Mouse (Mus musculus): Measurements from ENCODE around the gene Palm. TPM values are rescaled to one million over a fixed set of nuclear protein-coding genes. Genes with fewer than 3 reads are reported as not detected.

The Palm gene
- polyA plus RNA-seq, 1 experiment from 2014 or later = 9.2 TPM

DNA sequence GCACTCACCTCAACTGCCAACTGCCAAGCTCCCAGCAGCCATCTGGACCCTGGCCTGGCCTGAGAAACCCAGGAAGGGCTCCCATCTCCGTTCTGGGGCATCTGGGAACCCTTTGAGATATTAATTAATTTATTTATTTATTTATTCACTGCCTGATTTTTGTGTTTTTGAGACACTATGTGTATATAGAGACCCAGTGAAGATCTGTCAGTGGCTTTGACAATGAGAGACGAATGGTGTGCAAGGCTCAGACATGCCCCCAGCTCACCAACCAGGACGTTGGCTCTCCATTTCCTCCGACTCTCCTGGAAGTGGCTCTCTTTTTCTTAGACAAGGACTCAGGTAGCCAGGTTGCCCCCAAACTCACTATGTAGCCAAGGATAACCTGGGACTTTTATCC is 2.5 kb upstream of the Palm start, which contains the start of gene Prss57:
Gene Prss57 (minus strand): TSS at position 101 of the 400 bp plus-strand sequence.
- no peak within 1 kb of the TSS for H3K4me2 ChIP-seq (ENCODE audit: low read depth, low read length)
- no peak within 1 kb of the TSS for H3K4me3 ChIP-seq (ENCODE audit: low read depth, low read length)
- DNase-seq (no peak), ATAC-seq (no peak)
- no peak within 1 kb of the TSS for H3K9ac ChIP-seq (replicated peaks)
- peaks cover 10% of the 10 kb centered on the region; the same call in 1 of the 2 replicates for H3K4me1 ChIP-seq (ENCODE audit: insufficient read depth)
- no peaks in the 10 kb centered on the region for H3K36me3 ChIP-seq (replicated peaks; ENCODE audit: insufficient read depth, low read length)
- TF ChIP-seq EP300 (IDR thresholded peaks at IDR 0.05; ENCODE audit: low read depth) (no peak), CTCF (IDR thresholded peaks at IDR 0.05; ENCODE audit: low read depth) (no peak)
- no peaks in the 10 kb centered on the region for H3K27me3 ChIP-seq (ENCODE audit: insufficient read depth, low read length)
- no peaks in the 10 kb centered on the region for H3K9me3 ChIP-seq (ENCODE audit: low read length)
- 69% methylated on average over 4 of the region's 4 CpGs for WGBS (ENCODE audit: insufficient replicate concordance)
- H3K27ac ChIP-seq (ENCODE audit: low read depth) = peak within 1 kb of the TSS; percentile 46

DNA sequence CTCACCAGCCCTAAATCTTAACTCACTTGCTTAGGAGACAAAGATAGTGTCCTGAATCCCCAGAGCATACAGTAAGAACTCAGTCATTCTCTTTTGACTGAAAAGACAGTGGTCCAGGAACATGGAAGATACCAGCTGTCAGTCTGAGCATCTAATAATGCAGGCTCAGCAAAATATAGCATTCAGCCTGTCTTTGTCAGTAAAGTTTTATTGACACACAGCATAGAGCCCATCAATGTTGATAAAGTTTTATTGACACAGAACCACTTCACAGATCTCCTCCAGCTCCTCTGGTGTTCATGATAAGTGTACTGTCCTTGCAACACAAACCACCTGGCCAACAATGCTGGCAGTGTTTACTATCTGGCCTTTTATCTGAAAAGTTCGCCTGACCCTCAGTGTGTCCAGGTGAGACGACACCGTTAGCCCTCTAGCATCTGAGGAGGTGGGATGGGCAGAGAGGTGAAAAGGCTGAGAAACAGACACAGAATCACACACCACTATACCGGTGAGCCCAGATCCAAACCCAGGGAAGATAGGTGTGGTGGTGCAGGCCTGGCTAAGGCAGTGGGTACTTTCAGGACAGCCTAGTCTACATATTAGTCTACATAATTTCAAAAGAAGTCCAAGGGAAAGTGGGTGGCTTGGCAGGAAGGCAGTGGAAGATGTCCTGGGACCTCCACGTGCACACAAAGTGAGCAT is 882 bp upstream of the Palm start:
- Histone ChIP-seq H3K9ac (replicated peaks) (no peak overlapping the region), H3K4me3 (ENCODE audit: low read depth, low read length) (no peak overlapping the region), H3K4me1 (ENCODE audit: insufficient read depth) (peaks cover 15% of the 10 kb centered on the region), H3K27me3 (ENCODE audit: insufficient read depth, low read length) (no peaks in the 10 kb centered on the region), H3K36me3 (replicated peaks; ENCODE audit: insufficient read depth, low read length) (no peaks in the 10 kb centered on the region), H3K27ac (ENCODE audit: low read depth) (no peak overlapping the region), H3K9me3 (ENCODE audit: low read length) (no peaks in the 10 kb centered on the region), H3K4me2 (ENCODE audit: low read depth, low read length) (no peak overlapping the region)
- 72% methylated on average over 5 of the region's 5 CpGs for WGBS (ENCODE audit: insufficient replicate concordance)
- ATAC-seq (no peak), DNase-seq (no peak)
- TF ChIP-seq CTCF (IDR thresholded peaks at IDR 0.05; ENCODE audit: low read depth) = no peak
- no peak for TF ChIP-seq EP300 (IDR thresholded peaks at IDR 0.05; ENCODE audit: low read depth)

- DNase-seq (peak; percentile 52), ATAC-seq (no peak; the same call in 1 of the 2 replicates)
- Histone ChIP-seq H3K4me2 (ENCODE audit: low read depth, low read length) (peak overlapping the region; percentile 87), H3K4me1 (ENCODE audit: insufficient read depth) (peaks cover 15% of the 10 kb centered on the region), H3K9me3 (ENCODE audit: low read length) (no peaks in the 10 kb centered on the region), H3K4me3 (ENCODE audit: low read depth, low read length) (peak overlapping the region; percentile 70), H3K27ac (ENCODE audit: low read depth) (peak overlapping the region; percentile 56), H3K36me3 (replicated peaks; ENCODE audit: insufficient read depth, low read length) (no peaks in the 10 kb centered on the region), H3K9ac (replicated peaks) (peak overlapping the region; percentile 70), H3K27me3 (ENCODE audit: insufficient read depth, low read length) (no peaks in the 10 kb centered on the region)
- 11% methylated on average over 37 of the region's 38 CpGs for WGBS (ENCODE audit: insufficient replicate concordance)
- no peak for TF ChIP-seq EP300 (IDR thresholded peaks at IDR 0.05; ENCODE audit: low read depth)
- TF ChIP-seq CTCF (IDR thresholded peaks at IDR 0.05; ENCODE audit: low read depth) = no peak
These were observed 542 bp downstream of the Palm start for GRCm38 (mm10) chr10:79793738-79794490.

DNA sequence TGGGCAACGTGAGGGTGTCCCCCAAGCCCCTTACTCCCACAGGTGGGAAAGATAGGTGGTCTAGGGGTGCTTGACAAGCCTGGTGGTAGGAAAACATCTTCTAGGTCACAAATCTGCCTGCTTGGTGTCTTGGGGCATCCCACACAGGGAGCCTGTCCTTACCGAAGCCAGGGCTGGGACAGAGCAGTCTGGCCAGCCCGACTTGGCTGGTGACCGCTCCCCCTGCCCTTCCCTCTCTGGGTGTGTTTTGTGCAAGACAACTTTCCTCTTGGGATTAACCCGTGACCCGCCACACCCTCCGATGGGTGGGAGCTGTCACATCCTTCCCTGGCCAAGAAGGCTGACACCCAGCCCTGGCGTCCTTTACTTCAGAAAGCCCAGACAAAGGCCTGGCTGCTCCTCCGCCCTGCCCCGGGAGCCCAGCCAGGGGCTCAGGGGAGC is 1.1 kb downstream of the Palm start:
- no peak for DNase-seq
- Histone ChIP-seq H3K4me3 (ENCODE audit: low read depth, low read length) (peak overlapping the region; percentile 70), H3K27ac (ENCODE audit: low read depth) (peak overlapping the region; percentile 56), H3K9ac (replicated peaks) (peak overlapping the region; percentile 70), H3K9me3 (ENCODE audit: low read length) (no peaks in the 10 kb centered on the region), H3K4me2 (ENCODE audit: low read depth, low read length) (peak overlapping the region; percentile 87), H3K36me3 (replicated peaks; ENCODE audit: insufficient read depth, low read length) (no peaks in the 10 kb centered on the region), H3K27me3 (ENCODE audit: insufficient read depth, low read length) (no peaks in the 10 kb centered on the region), H3K4me1 (ENCODE audit: insufficient read depth) (peaks cover 12% of the 10 kb centered on the region)
- TF ChIP-seq EP300 (IDR thresholded peaks at IDR 0.05; ENCODE audit: low read depth) (no peak), CTCF (IDR thresholded peaks at IDR 0.05; ENCODE audit: low read depth) (no peak)
- ATAC-seq = no peak
- 32% methylated on average over 10 of the region's 10 CpGs for WGBS (ENCODE audit: insufficient replicate concordance)

DNA sequence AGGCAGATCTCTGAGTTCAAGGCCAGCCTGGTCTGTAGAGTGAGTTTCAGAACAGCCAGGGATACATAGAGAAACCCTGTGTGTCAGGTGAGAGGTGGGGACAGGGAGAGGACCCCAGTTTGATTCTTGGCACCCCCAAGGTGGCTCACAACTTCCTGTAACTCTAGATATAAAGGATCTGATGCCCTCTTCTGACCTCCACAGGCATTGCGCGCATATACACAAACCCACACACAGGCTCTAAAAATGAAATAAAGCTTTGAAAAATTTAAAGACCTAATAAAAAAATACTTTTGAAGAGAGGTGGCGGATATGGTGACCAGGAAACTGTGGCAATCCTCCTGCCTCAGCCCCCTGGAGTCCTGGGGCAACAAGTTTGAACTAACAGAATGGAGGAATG is 2.5 kb downstream of the Palm start:
- WGBS (ENCODE audit: insufficient replicate concordance) = 86% methylated on average over 3 of the region's 3 CpGs
- DNase-seq (no peak), ATAC-seq (no peak)
- H3K4me3 ChIP-seq (ENCODE audit: low read depth, low read length) = no peak overlapping the region
- peaks cover 12% of the 10 kb centered on the region for H3K4me1 ChIP-seq (ENCODE audit: insufficient read depth)
- H3K36me3 ChIP-seq (replicated peaks; ENCODE audit: insufficient read depth, low read length) = no peaks in the 10 kb centered on the region
- TF ChIP-seq EP300 (IDR thresholded peaks at IDR 0.05; ENCODE audit: low read depth) (no peak), CTCF (IDR thresholded peaks at IDR 0.05; ENCODE audit: low read depth) (no peak; the same call in 1 of the 2 replicates)
- no peaks in the 10 kb centered on the region for H3K27me3 ChIP-seq (ENCODE audit: insufficient read depth, low read length)
- no peak overlapping the region for H3K27ac ChIP-seq (ENCODE audit: low read depth)
- no peak overlapping the region for H3K4me2 ChIP-seq (ENCODE audit: low read depth, low read length)
- H3K9ac ChIP-seq (replicated peaks) = no peak overlapping the region
- no peaks in the 10 kb centered on the region for H3K9me3 ChIP-seq (ENCODE audit: low read length)

- Histone ChIP-seq H3K36me3 (replicated peaks; ENCODE audit: insufficient read depth, low read length) (no peaks in the 10 kb centered on the region), H3K4me3 (ENCODE audit: low read depth, low read length) (no peak overlapping the region), H3K9me3 (ENCODE audit: low read length) (no peaks in the 10 kb centered on the region), H3K27ac (ENCODE audit: low read depth) (no peak overlapping the region), H3K27me3 (ENCODE audit: insufficient read depth, low read length) (no peaks in the 10 kb centered on the region), H3K9ac (replicated peaks) (no peak overlapping the region), H3K4me2 (ENCODE audit: low read depth, low read length) (no peak overlapping the region), H3K4me1 (ENCODE audit: insufficient read depth) (peaks cover 18% of the 10 kb centered on the region)
- 26% methylated on average over 15 of the region's 15 CpGs for WGBS (ENCODE audit: insufficient replicate concordance)
- no peak for DNase-seq
- TF ChIP-seq EP300 (IDR thresholded peaks at IDR 0.05; ENCODE audit: low read depth) (no peak), CTCF (IDR thresholded peaks at IDR 0.05; ENCODE audit: low read depth) (no peak)
- ATAC-seq = no peak
These were observed 4.0 kb downstream of the Palm start for GRCm38 (mm10) chr10:79797326-79797725.
